ENCODE assay signal across 11 mouse cellular contexts in the genomic region with DNA sequence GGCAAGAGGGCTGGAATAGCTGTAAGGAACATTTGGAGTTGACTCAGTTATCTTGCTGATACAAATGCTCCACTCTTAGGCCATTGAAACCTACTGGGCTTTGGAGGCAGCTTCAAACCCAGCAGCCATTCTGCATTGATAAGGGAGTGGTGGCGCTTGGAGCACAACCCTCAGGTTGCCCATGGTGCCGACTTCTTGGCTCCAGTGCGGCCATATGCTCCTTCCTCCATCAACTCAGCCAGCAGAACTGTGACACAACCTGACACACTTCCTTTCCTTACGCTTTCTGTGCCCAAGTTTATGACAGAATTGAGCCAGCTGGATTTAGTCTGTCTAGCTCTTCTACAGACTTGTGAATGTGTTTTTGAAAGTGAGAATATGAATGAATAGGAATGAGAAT. TPM values are rescaled to one million over a fixed set of nuclear protein-coding genes. Genes with fewer than 3 reads are reported as not detected.
DNase-seq lines count a peak whose midpoint lies in the region; ATAC-seq lines count a peak whose summit lies in the region.
"Had no signal": no experiment of that assay in that cellular context is flagged by ENCODE, and none has a peak within 500 bp of the region (broad histone marks: within the 10 kb centered on the region; RNA-seq: fewer than 3 reads in every experiment).

No protein-coding gene starts in this region.

- H3K9ac ChIP-seq in forebrain, embryonic 12.5 days: peak overlapping the region; percentile 99; the same call in 1 of the 2 replicates
- H3K9ac ChIP-seq in midbrain, embryonic 13.5 days (replicated peaks): 0 out of 2 replicates have a peak overlapping the region, but pooled peaks have one; percentile 99

- peaks cover 70% of the 10 kb centered on the region for H3K4me1 ChIP-seq in erythroblast, embryonic 14.5 days (ENCODE audit: control insufficient read depth)
- peaks cover 62% of the 10 kb centered on the region for H3K4me1 ChIP-seq in megakaryocyte, embryonic 14.5 days
- H3K4me1 ChIP-seq in forebrain, embryonic 12.5 days: peaks cover 27% of the 10 kb centered on the region
- peaks cover 30% of the 10 kb centered on the region for H3K4me1 ChIP-seq in midbrain, embryonic 13.5 days (replicated peaks)

- H3K27ac ChIP-seq in forebrain, embryonic 12.5 days: no peak overlapping the region
- H3K27ac ChIP-seq in midbrain, embryonic 13.5 days: no peak overlapping the region

- peak overlapping the region; percentile 70 for H3K4me3 ChIP-seq in erythroblast, embryonic 14.5 days (replicated peaks)
- peak overlapping the region; percentile 98 for H3K4me3 ChIP-seq in megakaryocyte, embryonic 14.5 days (replicated peaks)
- peak overlapping the region; percentile 83; the same call in 1 of the 2 replicates for H3K4me3 ChIP-seq in forebrain, embryonic 12.5 days (replicated peaks)
- H3K4me3 ChIP-seq in midbrain, embryonic 13.5 days (replicated peaks): no peak overlapping the region

- no peak for ATAC-seq in erythroblast, adult 5-6 weeks (replicated peaks; ENCODE audit: low FRiP score, poor library complexity, severe bottlenecking)
- ATAC-seq in megakaryocyte, adult 5-6 weeks (ENCODE audit: poor library complexity, severe bottlenecking): no peak
- ATAC-seq in forebrain, embryonic 12.5 days (ENCODE audit: low FRiP score): no peak
- no peak for ATAC-seq in midbrain, embryonic 13.5 days

- H3K9me3 ChIP-seq in erythroblast, embryonic 14.5 days (ENCODE audit: control insufficient read depth, low read length): no peaks in the 10 kb centered on the region
- no peaks in the 10 kb centered on the region for H3K9me3 ChIP-seq in megakaryocyte, embryonic 14.5 days
- H3K9me3 ChIP-seq in forebrain, embryonic 12.5 days: no peaks in the 10 kb centered on the region
- H3K9me3 ChIP-seq in midbrain, embryonic 13.5 days: no peaks in the 10 kb centered on the region

- H3K27me3 ChIP-seq in erythroblast, embryonic 14.5 days (ENCODE audit: control insufficient read depth): no peaks in the 10 kb centered on the region
- no peaks in the 10 kb centered on the region for H3K27me3 ChIP-seq in megakaryocyte, embryonic 14.5 days (replicated peaks)
- H3K27me3 ChIP-seq in forebrain, embryonic 12.5 days: no peaks in the 10 kb centered on the region
- no peaks in the 10 kb centered on the region for H3K27me3 ChIP-seq in midbrain, embryonic 13.5 days

- DNase-seq in kidney, adult 11 months: no peak
- no peak for DNase-seq in kidney, postnatal 36 days
- DNase-seq: B cell, adult 2 months; gastrocnemius, postnatal 36 days had no signal

- peak overlapping the region; percentile 83 for H3K4me2 ChIP-seq in forebrain, embryonic 12.5 days
- peak overlapping the region; percentile 73 for H3K4me2 ChIP-seq in midbrain, embryonic 13.5 days (replicated peaks)

- peaks cover 54% of the 10 kb centered on the region for H3K36me3 ChIP-seq in erythroblast, embryonic 14.5 days (ENCODE audit: control insufficient read depth)
- H3K36me3 ChIP-seq in megakaryocyte, embryonic 14.5 days (replicated peaks; ENCODE audit: low read length): peaks cover 45% of the 10 kb centered on the region
- H3K36me3 ChIP-seq in forebrain, embryonic 12.5 days (replicated peaks): no peaks in the 10 kb centered on the region; the same call in 1 of the 2 replicates
- H3K36me3 ChIP-seq in midbrain, embryonic 13.5 days: no peaks in the 10 kb centered on the region

- 91% methylated on average over 4 of the region's 4 CpGs for WGBS in forebrain, embryonic 12.5 days
- 93% methylated on average over 4 of the region's 4 CpGs for WGBS in midbrain, embryonic 13.5 days

RNA-seq across cellular contexts. Expression of a gene that starts 2.6 kb away (rescaled TPM):
- polyA plus RNA-seq in erythroblast, embryonic 14.5 days (2012): 1.3 and 1.7 TPM in 2 replicates
- 44.0 and 47.2 TPM in 2 replicates for total RNA-seq in erythroblast, adult 5-6 weeks (2015; ENCODE audit: low replicate concordance)
- 30.6 and 42.7 TPM in 2 replicates for total RNA-seq in erythroblast, adult 5-6 weeks (2017; ENCODE audit: low replicate concordance)
- polyA plus RNA-seq in megakaryocyte, embryonic 14.5 days (2012; ENCODE audit: insufficient read depth, low replicate concordance): 12.7 and 14.4 TPM in 2 replicates
- total RNA-seq in megakaryocyte, adult 5-6 weeks (2015): 83.3 and 85.2 TPM in 2 replicates
- 32.8 and 47.1 TPM in 2 replicates for total RNA-seq in megakaryocyte, adult 5-6 weeks (2017)
- polyA plus RNA-seq in forebrain, embryonic 12.5 days (2016; fragmentation: Nextera tagmentation; extraction: Ambion mirVana): 20.7 and 23.4 TPM in 2 replicates
- polyA plus RNA-seq in midbrain, embryonic 13.5 days (2015; fragmentation: Nextera tagmentation; extraction: Ambion mirVana): 14.2 and 15.9 TPM in 2 replicates

RNA-seq across cellular contexts. Expression of a gene that starts 2.7 kb away (rescaled TPM):
- polyA plus RNA-seq in erythroblast, embryonic 14.5 days (2012): 1.1 and 2.0 TPM in 2 replicates
- total RNA-seq in erythroblast, adult 5-6 weeks (2015; ENCODE audit: low replicate concordance): 28.2 and 32.1 TPM in 2 replicates
- total RNA-seq in erythroblast, adult 5-6 weeks (2017; ENCODE audit: low replicate concordance): 31.6 and 34.2 TPM in 2 replicates
- 4.4 and 14.6 TPM in 2 replicates for polyA plus RNA-seq in megakaryocyte, embryonic 14.5 days (2012; ENCODE audit: insufficient read depth, low replicate concordance)
- 40.3 and 42.5 TPM in 2 replicates for total RNA-seq in megakaryocyte, adult 5-6 weeks (2015)
- total RNA-seq in megakaryocyte, adult 5-6 weeks (2017): 52.8 and 53.3 TPM in 2 replicates
- 82.8 and 87.4 TPM in 2 replicates for polyA plus RNA-seq in forebrain, embryonic 12.5 days (2016; fragmentation: Nextera tagmentation; extraction: Ambion mirVana)
- 65.6 and 67.0 TPM in 2 replicates for polyA plus RNA-seq in midbrain, embryonic 13.5 days (2015; fragmentation: Nextera tagmentation; extraction: Ambion mirVana)

RNA-seq across cellular contexts. Expression of a gene that starts 25.6 kb away (rescaled TPM):
- 0.03 TPM in 1 of 2 replicates, not detected in the other for polyA plus RNA-seq in erythroblast, embryonic 14.5 days (2012)
- total RNA-seq in erythroblast, adult 5-6 weeks (2015; ENCODE audit: low replicate concordance): not detected in 2 replicates
- total RNA-seq in erythroblast, adult 5-6 weeks (2017; ENCODE audit: low replicate concordance): not detected in 2 replicates
- polyA plus RNA-seq in megakaryocyte, embryonic 14.5 days (2012; ENCODE audit: insufficient read depth, low replicate concordance): not detected in 2 replicates
- total RNA-seq in megakaryocyte, adult 5-6 weeks (2015): 0.45 TPM in 1 of 2 replicates, not detected in the other
- 0.20 TPM in 1 of 2 replicates, not detected in the other for total RNA-seq in megakaryocyte, adult 5-6 weeks (2017)
- polyA plus RNA-seq in forebrain, embryonic 12.5 days (2016; fragmentation: Nextera tagmentation; extraction: Ambion mirVana): 0.65 and 0.82 TPM in 2 replicates
- polyA plus RNA-seq in midbrain, embryonic 13.5 days (2015; fragmentation: Nextera tagmentation; extraction: Ambion mirVana): 0.46 and 0.58 TPM in 2 replicates
- polyA plus RNA-seq: liver, adult 2 months had no signal

RNA-seq across cellular contexts. Expression of a gene that starts 44.2 kb away (rescaled TPM):
- 34.5 and 96.9 TPM in 2 replicates for polyA plus RNA-seq in erythroblast, embryonic 14.5 days (2012)
- 503 and 549 TPM in 2 replicates for total RNA-seq in erythroblast, adult 5-6 weeks (2015; ENCODE audit: low replicate concordance)
- total RNA-seq in erythroblast, adult 5-6 weeks (2017; ENCODE audit: low replicate concordance): 671 and 837 TPM in 2 replicates
- polyA plus RNA-seq in megakaryocyte, embryonic 14.5 days (2012; ENCODE audit: insufficient read depth, low replicate concordance): not detected in 2 replicates
- 3.2 and 5.3 TPM in 2 replicates for total RNA-seq in megakaryocyte, adult 5-6 weeks (2015)
- 4.4 and 14.3 TPM in 2 replicates for total RNA-seq in megakaryocyte, adult 5-6 weeks (2017)
- 1.2 and 1.5 TPM in 2 replicates for polyA plus RNA-seq in forebrain, embryonic 12.5 days (2016; fragmentation: Nextera tagmentation; extraction: Ambion mirVana)
- polyA plus RNA-seq in midbrain, embryonic 13.5 days (2015; fragmentation: Nextera tagmentation; extraction: Ambion mirVana): 3.2 and 3.5 TPM in 2 replicates
- total RNA-seq: gastrocnemius, postnatal 36 days; liver, adult 2 months had no signal
- polyA plus RNA-seq: liver, adult 2 months had no signal

RNA-seq across cellular contexts. Expression of a gene that starts 47.4 kb away (rescaled TPM):
- polyA plus RNA-seq in erythroblast, embryonic 14.5 days (2012): 0.08 and 0.09 TPM in 2 replicates
- not detected in 2 replicates for total RNA-seq in erythroblast, adult 5-6 weeks (2015; ENCODE audit: low replicate concordance)
- total RNA-seq in erythroblast, adult 5-6 weeks (2017; ENCODE audit: low replicate concordance): 0.34 and 1.3 TPM in 2 replicates
- polyA plus RNA-seq in megakaryocyte, embryonic 14.5 days (2012; ENCODE audit: insufficient read depth, low replicate concordance): 538 and 669 TPM in 2 replicates
- total RNA-seq in megakaryocyte, adult 5-6 weeks (2015): 0.29 and 0.39 TPM in 2 replicates
- total RNA-seq in megakaryocyte, adult 5-6 weeks (2017): 0.40 TPM in 1 of 2 replicates, not detected in the other
- polyA plus RNA-seq in forebrain, embryonic 12.5 days (2016; fragmentation: Nextera tagmentation; extraction: Ambion mirVana): 0.97 and 1.2 TPM in 2 replicates
- polyA plus RNA-seq in midbrain, embryonic 13.5 days (2015; fragmentation: Nextera tagmentation; extraction: Ambion mirVana): 0.59 and 0.80 TPM in 2 replicates
- total RNA-seq: gastrocnemius, postnatal 36 days; liver, adult 2 months had no signal
